Mouse (Mus musculus) bone marrow, adult 2 months (tissue): Measurements from ENCODE around the gene Fam107a. TPM values are rescaled to one million over a fixed set of nuclear protein-coding genes. Genes with fewer than 3 reads are reported as not detected.

Experiments used
- H3K27ac ChIP-seq: fragments of 200-500 bp; 2 replicates; pipeline ENCODE4 v1.5.1; 2012; ENCODE audit warnings: low read depth, mild to moderate bottlenecking, control low read depth, inconsistent platforms, low read length; ENCODE audit not compliant: control insufficient read depth, poor library complexity, insufficient read depth
- H3K4me1 ChIP-seq: fragments of 200-500 bp; 2 replicates; pipeline ENCODE4 v1.6.1; 2011; ENCODE audit warnings: low read length; ENCODE audit not compliant: control insufficient read depth, insufficient read depth
- H3K4me3 ChIP-seq: fragments of 200-500 bp; replicated peaks from 2 replicates; pipeline ENCODE3; 2011; ENCODE audit warnings: mild to moderate bottlenecking, low read depth, low read length, control low read depth; ENCODE audit not compliant: control insufficient read depth
- CTCF ChIP-seq: fragments of 200-500 bp; IDR thresholded peaks from 2 replicates; pipeline ENCODE4 v1.5.1; 2011; ENCODE audit warnings: low read length, control low read depth; ENCODE audit not compliant: control insufficient read depth, insufficient read depth
- POLR2A ChIP-seq: fragments of 200-500 bp; IDR thresholded peaks from 2 replicates; pipeline ENCODE4 v1.6.1; 2011; ENCODE audit warnings: low read depth, mild to moderate bottlenecking, control low read depth, low read length, borderline replicate concordance; ENCODE audit not compliant: control insufficient read depth
- WGBS: fragments of 180-500 bp; shearing (Covaris S2); methylation state at CpG from one replicate; pipeline ENCODE4 v1.1.7; 2018; 5-methylcytosine and 5-hydroxymethylcytosine counted together
- polyA plus RNA-seq: library from polyadenylated mRNA; stranded (reverse); fragments of >200 nt; gene quantifications from 2 replicates; pipeline ENCODE4 v1.2.4, GENCODE M21; 2011; ENCODE audit warnings: low replicate concordance; ENCODE audit not compliant: missing spikeins, insufficient read depth, insufficient read length

The Fam107a gene
- polyA plus RNA-seq, 1 experiment, result 1.9 TPM

- H3K27ac ChIP-seq, result no peak overlapping the region
- WGBS, result 62% methylated on average over 1 of the region's 1 CpGs
- H3K4me3 ChIP-seq, result no peak overlapping the region
Measured at GRCm38 (mm10) chr14:8327371-8327770, 9.5 kb upstream of the Fam107a start.

GRCm38 (mm10) chr14:8326961-8327360 is 9.1 kb upstream of the Fam107a start:
- Histone ChIP-seq H3K4me3 (no peak overlapping the region), H3K4me1 (no peaks in the 10 kb centered on the region), H3K27ac (no peak overlapping the region)
- TF ChIP-seq POLR2A (no peak), CTCF (no peak)

More at GRCm38 (mm10) chr14:8327371-8327770, 9.5 kb upstream of the Fam107a start:
- H3K4me1 ChIP-seq, result no peaks in the 10 kb centered on the region
- no peak for TF ChIP-seq CTCF
- TF ChIP-seq POLR2A, result no peak

GRCm38 (mm10) chr14:8325746-8326145 is 7.9 kb upstream of the Fam107a start:
- WGBS, result 77% methylated on average over 4 of the region's 4 CpGs
- Histone ChIP-seq H3K4me1 (no peaks in the 10 kb centered on the region), H3K4me3 (no peak overlapping the region), H3K27ac (no peak overlapping the region)
- no peak for TF ChIP-seq POLR2A
- TF ChIP-seq CTCF, result no peak

GRCm38 (mm10) chr14:8320528-8320927 is 2.7 kb upstream of the Fam107a start:
- Histone ChIP-seq H3K27ac (no peak overlapping the region), H3K4me1 (no peaks in the 10 kb centered on the region), H3K4me3 (no peak overlapping the region)
- TF ChIP-seq POLR2A (no peak), CTCF (no peak)
- 69% methylated on average over 3 of the region's 3 CpGs for whole genome bisulfite sequencing

- H3K4me1 ChIP-seq, result no peaks in the 10 kb centered on the region
- H3K27ac ChIP-seq, result no peak overlapping the region
- TF ChIP-seq POLR2A (no peak), CTCF (no peak)
- no peak overlapping the region for H3K4me3 ChIP-seq
- WGBS, result 7% methylated on average over 23 of the region's 23 CpGs
Measured at GRCm38 (mm10) chr14:8316366-8317193, 1.2 kb downstream of the Fam107a start.

- WGBS, result 75% methylated on average over 6 of the region's 6 CpGs
- Histone ChIP-seq H3K4me1 (no peaks in the 10 kb centered on the region), H3K4me3 (no peak overlapping the region), H3K27ac (no peak overlapping the region)
- TF ChIP-seq CTCF (no peak), POLR2A (no peak)
Measured at GRCm38 (mm10) chr14:8315169-8315568, 2.7 kb downstream of the Fam107a start.

GRCm38 (mm10) chr14:8314536-8314935 is 3.3 kb downstream of the Fam107a start:
- Histone ChIP-seq H3K4me3 (no peak overlapping the region), H3K27ac (no peak overlapping the region), H3K4me1 (no peaks in the 10 kb centered on the region)
- TF ChIP-seq CTCF, result peak; percentile 20; the same call in 1 of the 2 replicates
- TF ChIP-seq POLR2A, result no peak
- WGBS, result 18% methylated on average over 3 of the region's 3 CpGs

- no peak for TF ChIP-seq CTCF
- no peak for TF ChIP-seq POLR2A
- Histone ChIP-seq H3K4me1 (no peaks in the 10 kb centered on the region), H3K4me3 (no peak overlapping the region), H3K27ac (no peak overlapping the region)
- 53% methylated on average over 7 of the region's 7 CpGs for WGBS
Measured at GRCm38 (mm10) chr14:8313877-8314276, 3.9 kb downstream of the Fam107a start.

- H3K27ac ChIP-seq, result no peak overlapping the region
- H3K4me1 ChIP-seq, result no peaks in the 10 kb centered on the region
- H3K4me3 ChIP-seq, result no peak overlapping the region
- 52% methylated on average over 9 of the region's 9 CpGs for WGBS
- TF ChIP-seq POLR2A (no peak), CTCF (no peak)
Measured at GRCm38 (mm10) chr14:8309621-8310141, 8.1 kb downstream of the Fam107a start.
